Mouse (Mus musculus) lung, adult 10 weeks (tissue): ENCODE results near the gene Gm13698. TPM values are rescaled to one million over a fixed set of nuclear protein-coding genes. Genes with fewer than 3 reads are reported as not detected.

Experiments used
- polyA plus RNA-seq: library from polyadenylated mRNA; stranded (reverse); fragments of 350-450 nt; fragmentation: Illumina TruSeq; extraction: RNeasy Lipid Tissue Mini Kit (QIAGEN cat#74804); gene quantifications from one replicate; pipeline ENCODE4 v1.2.3, GENCODE M21; 2014; ENCODE audit warnings: low read depth, low replicate concordance; ENCODE audit not compliant: insufficient read depth

Gene Gm13698
- polyA plus RNA-seq, result not detected

GRCm38 (mm10) chr2:83955393-83955792 is at the start of gene Gm13698:
Gene Gm13698 (plus strand): TSS chr2:83955693.

GRCm38 (mm10) chr2:83940931-83941361 is 14.5 kb upstream of the Gm13698 start, which contains the start of gene Zswim2:
Gene Zswim2 (minus strand): TSS chr2:83941228.

GRCm38 (mm10) chr2:83961203-83961602 is 5.7 kb downstream of the Gm13698 start, which contains the start of gene Gm13693:
Gene Gm13693 (plus strand): TSS chr2:83961503.

GRCm38 (mm10) chr2:83967013-83967412 is 11.5 kb downstream of the Gm13698 start, which contains the start of gene Gm13695:
Gene Gm13695 (plus strand): TSS chr2:83967313.

GRCm38 (mm10) chr2:83972823-83973222 is 17.3 kb downstream of the Gm13698 start, which contains the start of gene Gm13696:
Gene Gm13696 (plus strand): TSS chr2:83973123.

GRCm38 (mm10) chr2:83978633-83979032 is 23.1 kb downstream of the Gm13698 start, which contains the start of gene Gm13694:
Gene Gm13694 (plus strand): TSS chr2:83978933.

GRCm38 (mm10) chr2:83984443-83984842 is 28.9 kb downstream of the Gm13698 start, which contains the start of gene Gm13697:
Gene Gm13697 (plus strand): TSS chr2:83984743.

GRCm38 (mm10) chr2:83990253-83990652 is 34.8 kb downstream of the Gm13698 start, which contains the start of gene Gm13691:
Gene Gm13691 (plus strand): TSS chr2:83990553.

Other genes with a start within 250 kb of the Gm13698 start
- gene Itgav, start 231.3 kb upstream of the Gm13698 start, polyA plus RNA-seq, result 25.2 TPM
- gene Fam171b, start 143.1 kb upstream of the Gm13698 start, polyA plus RNA-seq, result 0.46 TPM
- not detected for gene Zswim2, start 14.5 kb upstream of the Gm13698 start, polyA plus RNA-seq
- gene Gm13693, start 5.8 kb downstream of the Gm13698 start, polyA plus RNA-seq, result not detected
- gene Gm13695, start 11.6 kb downstream of the Gm13698 start, polyA plus RNA-seq, result not detected
- not detected for gene Gm13696, start 17.4 kb downstream of the Gm13698 start, polyA plus RNA-seq
- not detected for gene Gm13694, start 23.2 kb downstream of the Gm13698 start, polyA plus RNA-seq
- not detected for gene Gm13697, start 29.1 kb downstream of the Gm13698 start, polyA plus RNA-seq
- gene Gm13691, start 34.9 kb downstream of the Gm13698 start, polyA plus RNA-seq, result not detected